Mouse (Mus musculus): ENCODE results near the gene Kpna1.

DNA sequence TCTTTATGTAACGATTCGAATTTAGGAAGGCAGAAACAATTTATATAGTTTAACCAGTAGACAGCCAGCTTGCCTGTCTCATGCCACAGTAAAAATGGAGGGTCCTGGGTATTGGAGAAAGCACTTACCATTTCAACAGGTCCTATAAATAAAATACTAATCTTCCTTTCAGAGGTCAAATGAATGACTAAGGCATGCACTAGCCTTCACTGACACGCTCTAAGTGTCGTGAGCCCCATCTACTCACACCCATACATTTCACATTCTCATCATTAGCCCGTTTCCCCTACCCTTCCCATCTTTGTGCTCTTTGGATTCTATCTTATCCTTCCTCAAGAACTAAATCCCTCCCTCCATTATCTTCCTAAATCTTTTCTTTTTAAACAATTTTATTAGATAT is 86.4 kb downstream of the Kpna1 start:
- TF ChIP-seq CTCF (IDR thresholded peaks at IDR 0.05 in 2 of 3, conservative IDR thresholded peaks at IDR 0.05 in 1 of 3; ENCODE audit: control insufficient read depth in 1 of 3, insufficient read depth in 1 of 3, low read depth in 2 of 3, low read length in 3 of 3, poor library complexity in 1 of 3, severe bottlenecking in 1 of 3): no peak
- no peak for TF ChIP-seq E2F4 (IDR thresholded peaks at IDR 0.05; ENCODE audit: borderline replicate concordance, low read depth, low read length)
- TF ChIP-seq USF2 (IDR thresholded peaks at IDR 0.05; ENCODE audit: borderline replicate concordance in 1 of 2, insufficient read depth in 1 of 2, low read depth in 1 of 2, low read length in 2 of 2): no peak
- TF ChIP-seq POLR2A (IDR thresholded peaks at IDR 0.05; ENCODE audit: control insufficient read depth in 1 of 2, insufficient read depth in 1 of 2, low read depth in 1 of 2, low read length in 2 of 2, poor library complexity in 1 of 2): no peak
- no peak for TF ChIP-seq MYC (IDR thresholded peaks at IDR 0.05; ENCODE audit: low read depth, low read length)
- TF ChIP-seq ZC3H11A (IDR thresholded peaks at IDR 0.05; ENCODE audit: low read depth, low read length): no peak
- no peak for TF ChIP-seq SIN3A (IDR thresholded peaks at IDR 0.05; ENCODE audit: low read length)
- TF ChIP-seq NELFE (IDR thresholded peaks at IDR 0.05; ENCODE audit: low read depth, low read length): no peak
- no peak for TF ChIP-seq HCFC1 (IDR thresholded peaks at IDR 0.05; ENCODE audit: low read depth, low read length)
